Comparison of ENCODE assay signal across 8 mouse cellular contexts in genomic region chr6:31527897-31528296, GRCm38 (mm10). TPM values are rescaled to one million over a fixed set of nuclear protein-coding genes. Genes with fewer than 3 reads are reported as not detected.
A peak's percentile ranks its signal among the peaks of the same experiment; 100 is the strongest.
DNase-seq lines count a peak whose midpoint lies in the region.

No protein-coding gene starts in this region.

- DNase-seq in gastrocnemius, adult 18-20 months (ENCODE audit: low spot score) = peak; percentile 31
- DNase-seq in gastrocnemius, postnatal 14 days = no peak
- peak; percentile 66 to 79 for DNase-seq in spleen, postnatal 4 days (ENCODE audit: low spot score in 2 of 2)
- DNase-seq in spleen, postnatal 36 days (ENCODE audit: low spot score in 2 of 2) = no peak
- peak; percentile 80 for DNase-seq in embryo, embryonic 10.5 days (ENCODE audit: low spot score)
- peak; percentile 51 for DNase-seq in left cerebral cortex, postnatal 4 days
- DNase-seq in right cerebral cortex, adult 18-20 months = peak; percentile 51
- DNase-seq in spleen, adult 18-20 months = no peak

- intact Hi-C loops in gastrocnemius, postnatal 14 days (cut with DNase I; ENCODE audit: low total_unique reads) = loop anchor here (2.0 kb wide), 1 partner anchor 111 kb away; no protein-coding TSS in a partner anchor
- intact Hi-C loops in left cerebral cortex, postnatal 4 days (cut with DNase I) = no loop called here

RNA-seq across cellular contexts. Expression of gene Podxl, which starts 35.9 kb away (rescaled TPM):
- total RNA-seq in gastrocnemius, adult 18-20 months (2021) = 10 to 100 TPM; 13.1 to 28.0 TPM
- 10 to 100 TPM; 24.9 to 30.4 TPM for total RNA-seq in gastrocnemius, postnatal 14 days (2021)
- total RNA-seq in left cerebral cortex, postnatal 4 days (2021) = 10 to 100 TPM; 19.0 to 20.2 TPM

Comparison
In these comparisons a context has a peak if more than half of its experiments do, and no peak if none do; other contexts are left out.
1. DNase-seq: peak in gastrocnemius, adult 18-20 months (single experiment), spleen, postnatal 4 days (2 of 2), embryo, embryonic 10.5 days (single experiment), left cerebral cortex, postnatal 4 days (single experiment) and right cerebral cortex, adult 18-20 months (single experiment); none in gastrocnemius, postnatal 14 days (single experiment), spleen, postnatal 36 days (0 of 2) and spleen, adult 18-20 months (0 of 2).